In the genomic region with DNA sequence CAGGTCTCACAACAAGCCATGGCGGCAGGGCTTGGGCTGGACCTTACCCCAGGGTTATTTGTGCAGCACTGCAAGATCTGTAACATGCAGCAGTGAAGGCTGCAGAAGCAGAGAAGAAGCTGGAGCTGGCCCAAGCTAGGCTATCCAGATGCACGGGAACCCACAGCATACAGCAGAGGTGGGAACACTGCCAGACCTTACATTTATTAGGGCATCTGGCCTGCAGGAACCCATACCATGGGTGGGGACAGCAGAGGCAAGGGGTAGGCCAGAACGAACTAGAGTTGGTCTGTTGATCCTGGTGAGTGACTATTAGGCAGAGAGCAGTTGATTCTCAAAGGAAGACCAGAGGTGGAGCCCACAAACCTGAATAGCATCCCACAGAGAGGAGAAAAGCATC, we compare ENCODE assay signal across 21 mouse cellular contexts.
A peak's percentile ranks its signal among the peaks of the same experiment; 100 is the strongest.
DNase-seq lines count a peak whose midpoint lies in the region; ATAC-seq and TF ChIP-seq lines count a peak whose summit lies in the region.
"Had no signal": no experiment of that assay in that cellular context is flagged by ENCODE, and none has a peak within 500 bp of the region (broad histone marks: within the 10 kb centered on the region; RNA-seq: fewer than 3 reads in every experiment).

No protein-coding gene starts in this region.

- H3K4me3 ChIP-seq in embryonic facial prominence, embryonic 14.5 days (ENCODE audit: low read depth, low read length) = no peak overlapping the region
- no peak overlapping the region for H3K4me3 ChIP-seq in embryonic facial prominence, embryonic 10.5 days
- H3K4me3 ChIP-seq in limb, embryonic 10.5 days = no peak overlapping the region
- no peak overlapping the region for H3K4me3 ChIP-seq in limb, embryonic 14.5 days (replicated peaks; ENCODE audit: low read length)
- no peak overlapping the region for H3K4me3 ChIP-seq in hindbrain, embryonic 12.5 days
- H3K4me3 ChIP-seq: forebrain, embryonic 12.5 days; heart, embryonic 10.5 days; hindbrain, embryonic 13.5 days had no signal

- peak; percentile 22 for DNase-seq in embryonic facial prominence, embryonic 14.5 days (ENCODE audit: low spot score)
- DNase-seq in embryonic facial prominence, embryonic 10.5 days (ENCODE audit: low spot score) = no peak
- DNase-seq in limb, embryonic 10.5 days (ENCODE audit: low spot score) = peak; percentile 30
- peak; percentile 58 for DNase-seq in limb, embryonic 14.5 days (ENCODE audit: low spot score)
- DNase-seq in spleen, adult 12 weeks (ENCODE audit: low spot score) = no peak
- DNase-seq in thymus, adult 18-20 months = no peak
- DNase-seq: adrenal gland, postnatal 10 days; cerebellum, adult 11-12 months; cerebellum, adult 9-11 months; cerebellum, postnatal 36 days; gastrocnemius, postnatal 10 days; heart, adult 18-20 months; heart, postnatal 10 days; heart, postnatal 4 days had no signal

- no peak overlapping the region for H3K27ac ChIP-seq in embryonic facial prominence, embryonic 14.5 days (replicated peaks; ENCODE audit: low read depth, low read length)
- H3K27ac ChIP-seq in embryonic facial prominence, embryonic 10.5 days (replicated peaks) = no peak overlapping the region
- H3K27ac ChIP-seq in limb, embryonic 10.5 days = 0 out of 2 replicates have a peak overlapping the region, but pooled peaks have one; percentile 5
- no peak overlapping the region for H3K27ac ChIP-seq in limb, embryonic 14.5 days (replicated peaks; ENCODE audit: low read depth, low read length)
- no peak overlapping the region for H3K27ac ChIP-seq in hindbrain, embryonic 12.5 days
- H3K27ac ChIP-seq: forebrain, embryonic 12.5 days; heart, embryonic 10.5 days; hindbrain, embryonic 13.5 days; hindbrain, postnatal 0 days had no signal

- no peak; the same call in 1 of the 2 replicates for ATAC-seq in embryonic facial prominence, embryonic 14.5 days (ENCODE audit: low read depth)
- ATAC-seq in limb, embryonic 14.5 days (ENCODE audit: low FRiP score, low read depth) = peak; percentile 62; the same call in 1 of the 2 replicates
- ATAC-seq in hindbrain, embryonic 12.5 days (ENCODE audit: low FRiP score) = no peak
- ATAC-seq: forebrain, embryonic 16.5 days; hindbrain, postnatal 0 days had no signal

- H3K36me3 ChIP-seq in embryonic facial prominence, embryonic 14.5 days (ENCODE audit: control insufficient read depth, insufficient read depth, low read length) = no peaks in the 10 kb centered on the region
- no peaks in the 10 kb centered on the region for H3K36me3 ChIP-seq in embryonic facial prominence, embryonic 10.5 days (replicated peaks)
- H3K36me3 ChIP-seq in limb, embryonic 10.5 days = no peaks in the 10 kb centered on the region
- no peaks in the 10 kb centered on the region for H3K36me3 ChIP-seq in limb, embryonic 14.5 days (ENCODE audit: control insufficient read depth, insufficient read depth, low read length)
- H3K36me3 ChIP-seq in hindbrain, embryonic 12.5 days = no peaks in the 10 kb centered on the region
- H3K36me3 ChIP-seq: forebrain, embryonic 12.5 days; heart, embryonic 10.5 days; hindbrain, embryonic 13.5 days had no signal

- WGBS in embryonic facial prominence, embryonic 14.5 days = 52% methylated on average over 3 of the region's 3 CpGs
- WGBS in embryonic facial prominence, embryonic 10.5 days = 70% methylated on average over 3 of the region's 3 CpGs
- 73% methylated on average over 3 of the region's 3 CpGs for WGBS in limb, embryonic 10.5 days
- 25% methylated on average over 3 of the region's 3 CpGs for WGBS in limb, embryonic 14.5 days
- 71% methylated on average over 3 of the region's 3 CpGs for WGBS in hindbrain, embryonic 12.5 days

- no peak overlapping the region for H3K9ac ChIP-seq in embryonic facial prominence, embryonic 14.5 days (ENCODE audit: low read depth, low read length)
- H3K9ac ChIP-seq in limb, embryonic 14.5 days (ENCODE audit: low read depth, low read length, severe bottlenecking) = no peak overlapping the region
- H3K9ac ChIP-seq in hindbrain, embryonic 12.5 days = no peak overlapping the region
- H3K9ac ChIP-seq: forebrain, embryonic 12.5 days; hindbrain, embryonic 13.5 days had no signal

- H3K27me3 ChIP-seq in embryonic facial prominence, embryonic 14.5 days (replicated peaks; ENCODE audit: control insufficient read depth, insufficient read depth, low read length) = no peaks in the 10 kb centered on the region
- no peaks in the 10 kb centered on the region for H3K27me3 ChIP-seq in embryonic facial prominence, embryonic 10.5 days (replicated peaks; ENCODE audit: low read depth, poor library complexity, severe bottlenecking)
- no peaks in the 10 kb centered on the region for H3K27me3 ChIP-seq in limb, embryonic 10.5 days (ENCODE audit: low read depth, poor library complexity, severe bottlenecking)
- H3K27me3 ChIP-seq in limb, embryonic 14.5 days (ENCODE audit: control insufficient read depth, insufficient read depth, low read length) = no peaks in the 10 kb centered on the region
- no peaks in the 10 kb centered on the region for H3K27me3 ChIP-seq in hindbrain, embryonic 12.5 days
- H3K27me3 ChIP-seq: CH12.LX; forebrain, embryonic 12.5 days; hindbrain, embryonic 13.5 days had no signal

- H3K9me3 ChIP-seq in embryonic facial prominence, embryonic 14.5 days (ENCODE audit: control insufficient read depth, low read length) = no peaks in the 10 kb centered on the region
- H3K9me3 ChIP-seq in embryonic facial prominence, embryonic 10.5 days = no peaks in the 10 kb centered on the region
- H3K9me3 ChIP-seq in limb, embryonic 10.5 days (replicated peaks) = no peaks in the 10 kb centered on the region
- no peaks in the 10 kb centered on the region for H3K9me3 ChIP-seq in limb, embryonic 14.5 days (ENCODE audit: control insufficient read depth, low read length)
- H3K9me3 ChIP-seq in hindbrain, embryonic 12.5 days (replicated peaks) = no peaks in the 10 kb centered on the region
- H3K9me3 ChIP-seq: forebrain, embryonic 12.5 days; heart, embryonic 10.5 days; hindbrain, embryonic 13.5 days had no signal

- H3K4me1 ChIP-seq in embryonic facial prominence, embryonic 14.5 days (ENCODE audit: control insufficient read depth, insufficient read depth, low read length) = no peaks in the 10 kb centered on the region
- H3K4me1 ChIP-seq in embryonic facial prominence, embryonic 10.5 days = peaks cover 5% of the 10 kb centered on the region
- peaks cover 12% of the 10 kb centered on the region for H3K4me1 ChIP-seq in limb, embryonic 10.5 days
- peaks cover 14% of the 10 kb centered on the region for H3K4me1 ChIP-seq in limb, embryonic 14.5 days (ENCODE audit: control insufficient read depth, insufficient read depth, low read length)
- H3K4me1 ChIP-seq in hindbrain, embryonic 12.5 days = no peaks in the 10 kb centered on the region
- H3K4me1 ChIP-seq: heart, embryonic 10.5 days had no signal

- H3K4me2 ChIP-seq in embryonic facial prominence, embryonic 14.5 days (ENCODE audit: low read depth, low read length) = no peak overlapping the region
- no peak overlapping the region for H3K4me2 ChIP-seq in limb, embryonic 14.5 days (replicated peaks; ENCODE audit: low read depth, low read length, severe bottlenecking)
- H3K4me2 ChIP-seq in hindbrain, embryonic 12.5 days (replicated peaks) = no peak overlapping the region
- H3K4me2 ChIP-seq: forebrain, embryonic 12.5 days; hindbrain, embryonic 13.5 days had no signal

- no peak for TF ChIP-seq POLR2A in limb, embryonic 14.5 days (IDR thresholded peaks at IDR 0.05; ENCODE audit: borderline replicate concordance, extremely low read depth, insufficient read depth, insufficient read length)

Comparison
In these comparisons a context has a peak if more than half of its experiments do, and no peak if none do; other contexts are left out.
1. DNase-seq: peak in embryonic facial prominence, embryonic 14.5 days (single experiment), limb, embryonic 10.5 days (single experiment) and limb, embryonic 14.5 days (single experiment); none in embryonic facial prominence, embryonic 10.5 days (single experiment), spleen, adult 12 weeks (single experiment) and thymus, adult 18-20 months (0 of 2).